Mouse (Mus musculus): ENCODE results near the gene Npcd. TPM values are rescaled to one million over a fixed set of nuclear protein-coding genes. Genes with fewer than 3 reads are reported as not detected.

Gene Npcd
- polyA plus RNA-seq, 1 experiment from 2014 or later: not detected

DNA sequence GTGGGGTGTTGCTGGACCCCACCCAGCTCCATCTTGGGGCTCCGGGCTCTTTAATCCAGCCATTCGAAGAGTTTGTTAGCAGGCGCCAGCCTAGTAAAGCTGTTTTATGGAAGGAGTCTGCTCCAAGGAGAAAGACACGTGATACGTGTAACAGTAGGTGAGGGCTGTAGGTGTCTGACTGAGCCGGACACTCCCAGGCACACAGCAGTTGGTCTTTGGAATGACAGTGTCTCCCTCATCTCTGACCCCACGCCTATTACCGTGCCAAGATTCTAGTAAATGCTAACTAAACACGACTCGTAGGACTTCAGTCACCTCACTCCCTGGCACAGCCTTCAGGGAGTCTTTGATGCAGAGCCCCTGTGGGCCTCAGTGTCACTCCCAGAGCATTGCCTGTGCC, 88.7 kb downstream of the Npcd start:
- no peak overlapping the region for H3K9ac ChIP-seq
- 0 out of 2 replicates have a peak, but pooled peaks cover 6% of the 10 kb centered on the region for H3K27me3 ChIP-seq (replicated peaks)
- H3K4me3 ChIP-seq: no peak overlapping the region
- ATAC-seq: no peak
- H3K9me3 ChIP-seq (replicated peaks): no peaks in the 10 kb centered on the region
- H3K36me3 ChIP-seq: no peaks in the 10 kb centered on the region
- WGBS (ENCODE audit: insufficient replicate concordance): 83% methylated on average over 10 of the region's 10 CpGs
- H3K4me2 ChIP-seq: no peak overlapping the region
- H3K27ac ChIP-seq: no peak overlapping the region
- peaks cover 24% of the 10 kb centered on the region for H3K4me1 ChIP-seq

DNA sequence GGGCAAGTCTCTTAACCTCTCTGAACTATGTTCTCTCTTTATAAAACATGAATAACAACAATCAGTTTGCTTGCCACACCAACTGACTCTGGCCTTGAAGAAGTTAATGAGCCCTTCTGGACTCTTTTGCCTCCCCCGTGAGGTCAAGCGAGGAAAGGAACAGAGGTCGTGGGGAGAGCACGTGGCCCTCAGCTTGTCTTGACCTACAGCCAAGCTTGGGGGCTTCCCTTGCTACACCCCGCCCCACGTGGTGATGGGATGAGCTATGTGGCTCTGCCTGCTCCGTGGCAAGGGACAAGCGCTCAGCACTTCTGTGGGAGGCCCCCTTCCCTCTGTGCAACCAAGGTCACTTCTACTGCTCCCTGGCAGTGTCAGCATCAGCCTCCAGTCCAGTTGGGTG, 89.3 kb downstream of the Npcd start:
- Histone ChIP-seq H3K4me1 (peaks cover 29% of the 10 kb centered on the region), H3K36me3 (no peaks in the 10 kb centered on the region), H3K4me3 (no peak overlapping the region), H3K4me2 (no peak overlapping the region), H3K9ac (no peak overlapping the region), H3K9me3 (replicated peaks) (no peaks in the 10 kb centered on the region), H3K27me3 (replicated peaks) (0 out of 2 replicates have a peak, but pooled peaks cover 6% of the 10 kb centered on the region), H3K27ac (no peak overlapping the region)
- ATAC-seq: no peak
- WGBS (ENCODE audit: insufficient replicate concordance): 75% methylated on average over 8 of the region's 8 CpGs

DNA sequence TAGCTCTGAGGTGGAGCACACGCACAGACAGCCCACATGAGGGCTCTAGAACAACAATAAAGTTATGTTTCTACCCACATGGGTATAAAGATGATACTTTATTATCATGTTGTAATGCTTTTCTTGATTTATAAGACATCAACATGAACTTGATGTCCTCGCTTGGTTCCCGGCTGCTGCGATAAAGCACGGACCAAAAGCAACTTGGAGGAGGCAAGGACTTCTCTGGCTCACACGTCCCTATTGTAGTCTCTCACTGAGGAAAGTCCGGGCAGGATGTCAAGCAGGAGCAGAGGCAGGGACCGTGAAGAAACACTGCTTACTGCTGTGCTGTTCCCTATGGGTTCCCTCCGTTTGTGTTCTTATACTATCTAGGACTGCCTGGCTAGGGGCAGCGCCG, 90.0 kb downstream of the Npcd start:
- Histone ChIP-seq H3K4me3 (no peak overlapping the region), H3K27ac (no peak overlapping the region), H3K36me3 (peaks cover 6% of the 10 kb centered on the region), H3K9me3 (replicated peaks) (no peaks in the 10 kb centered on the region), H3K4me2 (no peak overlapping the region), H3K27me3 (replicated peaks) (0 out of 2 replicates have a peak, but pooled peaks cover 6% of the 10 kb centered on the region), H3K9ac (no peak overlapping the region), H3K4me1 (peaks cover 35% of the 10 kb centered on the region)
- no peak for ATAC-seq
- WGBS (ENCODE audit: insufficient replicate concordance): 87% methylated on average over 11 of the region's 11 CpGs

DNA sequence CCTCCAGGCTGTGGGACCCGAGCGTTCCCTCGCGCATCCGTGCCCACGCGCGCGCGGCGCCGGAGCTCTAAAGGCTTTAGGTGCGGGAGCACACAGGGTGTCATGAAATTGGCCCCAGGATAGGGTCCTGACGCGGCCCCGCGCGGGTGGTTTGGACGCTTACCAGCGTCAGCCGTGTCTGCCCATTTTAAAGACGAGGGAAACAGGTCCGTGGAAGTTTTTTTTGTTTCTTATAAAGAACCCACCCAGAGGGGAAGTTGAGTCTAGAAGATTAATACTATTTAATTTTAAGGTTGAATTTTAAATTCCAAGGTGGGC, 91.4 kb downstream of the Npcd start:
- peak overlapping the region; percentile 98 for H3K4me2 ChIP-seq
- H3K9ac ChIP-seq: peak overlapping the region; percentile 90
- no peaks in the 10 kb centered on the region for H3K9me3 ChIP-seq (replicated peaks)
- H3K27ac ChIP-seq: peak overlapping the region; percentile 75
- 0 out of 2 replicates have a peak, but pooled peaks cover 3% of the 10 kb centered on the region for H3K27me3 ChIP-seq (replicated peaks)
- no peak for ATAC-seq
- peaks cover 19% of the 10 kb centered on the region for H3K36me3 ChIP-seq
- WGBS (ENCODE audit: insufficient replicate concordance): under 1% methylated on average over 23 of the region's 23 CpGs
- H3K4me3 ChIP-seq: peak overlapping the region; percentile 87
- H3K4me1 ChIP-seq: peaks cover 35% of the 10 kb centered on the region

DNA sequence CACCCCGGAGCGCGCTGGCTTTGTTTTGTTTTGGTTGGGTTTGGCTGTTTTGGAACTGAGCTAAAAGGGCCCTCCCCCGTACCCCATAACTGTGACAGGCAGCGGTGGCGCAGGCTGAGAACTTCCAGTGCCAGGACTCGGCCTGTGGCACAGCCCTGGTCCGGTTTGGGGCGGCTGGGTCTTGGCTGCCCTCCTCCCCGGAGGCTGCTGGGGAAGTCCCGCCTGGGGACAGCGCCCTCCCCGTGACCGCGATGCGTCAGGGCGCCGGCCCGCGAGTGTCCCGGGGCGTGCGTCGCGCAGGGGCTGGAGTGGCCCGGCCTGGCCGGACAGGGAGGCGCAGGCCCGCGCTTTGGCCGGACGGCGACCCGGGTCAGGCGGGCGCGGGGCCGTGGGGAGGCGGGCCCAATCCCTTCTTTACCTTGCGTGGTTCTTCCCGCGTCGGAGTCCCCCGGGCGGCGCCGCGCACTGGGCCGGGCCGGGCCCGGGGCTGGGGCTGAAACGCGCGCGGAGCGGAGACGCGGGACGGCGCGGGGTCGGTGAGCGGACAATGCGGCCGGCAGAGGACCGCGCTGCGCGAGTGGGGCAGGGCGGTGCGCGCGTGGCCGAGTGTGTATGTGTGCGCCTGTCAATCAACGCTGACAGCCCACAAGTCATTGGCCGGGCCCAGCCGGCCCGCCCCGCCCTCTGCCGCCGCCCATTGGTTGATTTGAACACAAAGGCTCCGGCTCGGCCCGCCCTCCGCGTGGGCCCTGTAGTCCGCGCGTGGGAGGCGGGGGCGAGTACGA, 91.9 kb downstream of the Npcd start, which contains the start of gene Sun2:
TSS of gene Sun2 (minus strand) at position 616 of the 785 bp plus-strand sequence.
- Histone ChIP-seq H3K4me3 (peak within 1 kb of the TSS; percentile 87), H3K27ac (peak within 1 kb of the TSS; percentile 75), H3K27me3 (replicated peaks) (0 out of 2 replicates have a peak, but pooled peaks cover 3% of the 10 kb centered on the region), H3K4me1 (peaks cover 35% of the 10 kb centered on the region), H3K9me3 (replicated peaks) (no peaks in the 10 kb centered on the region), H3K36me3 (peaks cover 25% of the 10 kb centered on the region), H3K9ac (peak within 1 kb of the TSS; percentile 90), H3K4me2 (peak within 1 kb of the TSS; percentile 98)
- peak; percentile 88 for ATAC-seq
- WGBS (ENCODE audit: insufficient replicate concordance): under 1% methylated on average over 91 of the region's 93 CpGs

DNA sequence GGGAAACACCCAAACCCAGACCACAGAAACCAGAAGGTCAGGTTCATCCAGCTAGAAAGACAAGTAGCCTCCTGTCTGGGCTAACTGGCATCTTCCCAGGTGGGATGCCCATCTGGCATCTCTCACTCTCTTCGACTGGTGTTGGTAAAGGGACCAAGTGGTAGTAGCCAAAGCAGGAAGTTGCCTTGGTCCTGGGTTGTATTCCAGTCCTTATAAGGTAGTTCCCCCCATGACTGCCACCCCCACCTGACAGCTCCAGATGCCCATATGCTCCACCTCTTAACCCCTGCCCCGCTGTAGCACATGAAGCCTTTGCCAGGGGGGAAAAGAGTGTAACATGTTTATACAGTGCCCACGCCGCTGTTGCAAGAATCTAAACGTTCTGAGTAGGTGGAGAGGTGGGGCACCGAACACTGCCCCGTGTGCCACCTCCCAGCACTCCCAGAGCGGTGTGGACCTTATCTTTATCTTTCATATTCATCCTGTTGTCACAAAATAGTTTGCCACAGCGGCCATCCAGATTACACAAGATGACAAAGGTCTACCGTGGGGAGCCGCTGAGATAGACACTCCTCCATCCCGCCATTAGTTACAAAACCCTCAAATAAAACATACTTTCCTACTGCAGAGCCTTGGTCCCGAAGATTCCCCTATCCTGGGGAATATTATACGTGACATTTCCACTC, 92.7 kb downstream of the Npcd start:
- Histone ChIP-seq H3K9ac (peak overlapping the region; percentile 90), H3K4me2 (peak overlapping the region; percentile 98), H3K4me1 (peaks cover 35% of the 10 kb centered on the region), H3K27ac (peak overlapping the region; percentile 75), H3K4me3 (peak overlapping the region; percentile 87), H3K27me3 (replicated peaks) (0 out of 2 replicates have a peak, but pooled peaks cover 3% of the 10 kb centered on the region), H3K9me3 (replicated peaks) (no peaks in the 10 kb centered on the region), H3K36me3 (peaks cover 33% of the 10 kb centered on the region)
- 11% methylated on average over 14 of the region's 14 CpGs for WGBS (ENCODE audit: insufficient replicate concordance)
- ATAC-seq: no peak

DNA sequence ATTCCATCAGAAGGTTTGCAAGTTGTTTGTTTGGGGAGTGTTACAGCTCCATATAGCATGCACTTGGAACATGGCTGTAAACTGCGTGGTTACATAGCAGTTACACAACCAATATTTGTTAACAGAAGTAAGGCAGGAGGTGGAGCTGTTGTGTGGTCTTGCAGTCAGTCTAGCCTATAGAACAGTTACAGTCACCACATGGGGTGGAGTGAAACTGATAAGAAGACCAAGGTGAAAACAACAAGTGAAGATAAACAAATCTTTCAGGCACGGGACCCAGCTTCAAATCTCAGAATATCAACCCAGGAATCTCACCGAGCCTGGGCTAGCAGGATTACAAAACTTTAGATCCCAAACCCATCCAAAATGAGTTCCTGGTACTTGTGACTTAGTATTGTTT, 93.3 kb downstream of the Npcd start:
- Histone ChIP-seq H3K4me1 (peaks cover 35% of the 10 kb centered on the region), H3K4me3 (peak overlapping the region; percentile 87), H3K27ac (no peak overlapping the region), H3K36me3 (peaks cover 36% of the 10 kb centered on the region), H3K4me2 (peak overlapping the region; percentile 98), H3K9ac (peak overlapping the region; percentile 90; the same call in 1 of the 2 replicates), H3K9me3 (replicated peaks) (no peaks in the 10 kb centered on the region), H3K27me3 (replicated peaks) (0 out of 2 replicates have a peak, but pooled peaks cover 3% of the 10 kb centered on the region)
- no peak for ATAC-seq
- WGBS (ENCODE audit: insufficient replicate concordance): 32% methylated on average over 3 of the region's 3 CpGs

Other genes starting within 250 kb of the Npcd start
- 0.52 and 0.69 TPM in 2 replicates for gene Dmc1, start 229.1 kb downstream of the Npcd start, polyA plus RNA-seq (2016; fragmentation: Nextera tagmentation; extraction: Ambion mirVana)
- 0.20 and 0.37 TPM in 2 replicates for gene Fam227a, start 175.3 kb downstream of the Npcd start, polyA plus RNA-seq (2016; fragmentation: Nextera tagmentation; extraction: Ambion mirVana)
- gene Cby1, start 175.0 kb downstream of the Npcd start, polyA plus RNA-seq (2016; fragmentation: Nextera tagmentation; extraction: Ambion mirVana): 20.3 and 21.8 TPM in 2 replicates
- gene Tomm22, start 163.4 kb downstream of the Npcd start, polyA plus RNA-seq (2016; fragmentation: Nextera tagmentation; extraction: Ambion mirVana): 209 and 217 TPM in 2 replicates
- 37.7 and 38.3 TPM in 2 replicates for gene Josd1, start 146.3 kb downstream of the Npcd start, polyA plus RNA-seq (2016; fragmentation: Nextera tagmentation; extraction: Ambion mirVana)
- gene Gtpbp1, start 143.4 kb downstream of the Npcd start, polyA plus RNA-seq (2016; fragmentation: Nextera tagmentation; extraction: Ambion mirVana): 48.3 and 50.0 TPM in 2 replicates
- gene Sun2, start 91.7 kb downstream of the Npcd start, polyA plus RNA-seq (2016; fragmentation: Nextera tagmentation; extraction: Ambion mirVana): 1.6 and 2.9 TPM in 2 replicates
- 13.5 and 14.0 TPM in 2 replicates for gene Dnal4, start 56.4 kb downstream of the Npcd start, polyA plus RNA-seq (2016; fragmentation: Nextera tagmentation; extraction: Ambion mirVana)
- 0.24 and 0.31 TPM in 2 replicates for gene Nptxr, start 29.5 kb downstream of the Npcd start, polyA plus RNA-seq (2016; fragmentation: Nextera tagmentation; extraction: Ambion mirVana)
- gene Cbx6, start 451 bp upstream of the Npcd start, polyA plus RNA-seq (2016; fragmentation: Nextera tagmentation; extraction: Ambion mirVana): 11.2 and 11.7 TPM in 2 replicates
- 54.7 and 57.4 TPM in 2 replicates for gene Apobec3, start 57.4 kb upstream of the Npcd start, polyA plus RNA-seq (2016; fragmentation: Nextera tagmentation; extraction: Ambion mirVana)
- gene Cbx7, start 136.9 kb upstream of the Npcd start, polyA plus RNA-seq (2016; fragmentation: Nextera tagmentation; extraction: Ambion mirVana): 1.8 and 2.0 TPM in 2 replicates
- gene Pdgfb, start 180.7 kb upstream of the Npcd start, polyA plus RNA-seq (2016; fragmentation: Nextera tagmentation; extraction: Ambion mirVana): 1.6 and 2.2 TPM in 2 replicates